Mouse (Mus musculus) gastrocnemius, postnatal 4 days (tissue): ENCODE data around the gene Trim10. TPM values are rescaled to one million over a fixed set of nuclear protein-coding genes. Genes with fewer than 3 reads are reported as not detected.

Experiments
- DNase-seq, 2 experiments: peaks; one replicate each; pipeline ENCODE4 v3.0.0; 2021 to 2022; ENCODE audit warnings: low spot score in 2 of 2, mixed read lengths in 2 of 2
- total RNA-seq, 2 experiments: library from RNA; stranded (reverse); gene quantifications; 2 replicates each; pipeline ENCODE4 v1.2.3; 2021

The Trim10 gene
- total RNA-seq, 2 experiments from 2014 or later, result 0.20 to 0.80 TPM

GRCm38 (mm10) chr17:36908235-36908634 is 38.9 kb downstream of the Trim10 start:
- no peak for DNase-seq

- DNase-seq, result no peak
These were observed 40.4 kb downstream of the Trim10 start for GRCm38 (mm10) chr17:36909802-36910201.

- no peak for DNase-seq
These were observed 42.7 kb downstream of the Trim10 start for GRCm38 (mm10) chr17:36912031-36912430.

- DNase-seq, result peak; percentile 30 to 76
These were observed 44.7 kb downstream of the Trim10 start for GRCm38 (mm10) chr17:36914108-36914507.

GRCm38 (mm10) chr17:36915076-36915475 is 45.7 kb downstream of the Trim10 start:
- DNase-seq, result peak in 1 of 2 experiments; percentile 53

GRCm38 (mm10) chr17:36920239-36920638 is 50.9 kb downstream of the Trim10 start:
- DNase-seq, result no peak

GRCm38 (mm10) chr17:36922715-36923114 is 53.3 kb downstream of the Trim10 start:
- no peak for DNase-seq

GRCm38 (mm10) chr17:36923491-36923890 is 54.1 kb downstream of the Trim10 start:
- DNase-seq, result no peak

Other genes starting within 250 kb of the Trim10 start
- gene H2-M9, start 226.9 kb upstream of the Trim10 start, total RNA-seq, result not detected
- gene H2-M1, start 197.4 kb upstream of the Trim10 start, total RNA-seq, result not detected
- not detected for gene H2-M10.5, start 96.7 kb upstream of the Trim10 start, total RNA-seq
- not detected for gene H2-M10.6, start 57.4 kb upstream of the Trim10 start, total RNA-seq
- 10 to 100 TPM; 24.3 to 25.6 TPM for gene Trim26, start 32.4 kb upstream of the Trim10 start, total RNA-seq
- not detected for gene Trim15, start 2.4 kb upstream of the Trim10 start, total RNA-seq
- gene Trim40, start 20.5 kb downstream of the Trim10 start, total RNA-seq, result not detected
- gene Trim31, start 28.5 kb downstream of the Trim10 start, total RNA-seq, result not detected
- under 1 TPM in 1 of 2 experiments, not detected in 1; 0.29 TPM for gene Rnf39, start 73.3 kb downstream of the Trim10 start, total RNA-seq
- gene Ppp1r11, start 82.2 kb downstream of the Trim10 start, total RNA-seq, result 10 to 100 TPM; 66.6 to 72.8 TPM
- gene Znrd1, start 89.0 kb downstream of the Trim10 start, total RNA-seq, result 10 to 100 TPM; 29.2 to 32.9 TPM
- gene Znrd1as, start 89.0 kb downstream of the Trim10 start, total RNA-seq, result 1 to 10 TPM; 7.1 to 9.2 TPM
- not detected for gene 2410137M14Rik, start 111.7 kb downstream of the Trim10 start, total RNA-seq
- under 1 TPM; 0.23 to 0.25 TPM for gene H2-M5, start 120.0 kb downstream of the Trim10 start, total RNA-seq
- 10 to 100 TPM in 1 of 2 experiments, 1 to 10 TPM in 1; 8.7 to 10.1 TPM for gene Zfp57, start 131.6 kb downstream of the Trim10 start, total RNA-seq
- not detected for gene Mog, start 153.8 kb downstream of the Trim10 start, total RNA-seq
- gene Gabbr1, start 176.4 kb downstream of the Trim10 start, total RNA-seq, result 10 to 100 TPM; 24.2 to 25.4 TPM
- gene Olfr90, start 218.9 kb downstream of the Trim10 start, total RNA-seq, result not detected
- gene Olfr91, start 228.7 kb downstream of the Trim10 start, total RNA-seq, result not detected